Mouse (Mus musculus) C2C12 (cell line): ENCODE measurements around the gene Hoxb3.

Experiments
- CEBPB ChIP-seq: IDR thresholded peaks from one replicate; pipeline ENCODE4 v1.6.1; 2011; ENCODE audit warnings: low read depth, mild to moderate bottlenecking, control low read depth, moderate library complexity
- CTCF ChIP-seq: IDR thresholded peaks from one replicate; pipeline ENCODE4 v1.5.1; 2011; ENCODE audit not compliant: control insufficient read depth, insufficient read depth, insufficient read length
- MAX ChIP-seq: IDR thresholded peaks from one replicate; pipeline ENCODE4 v1.6.1; 2011; ENCODE audit warnings: mild to moderate bottlenecking, control low read depth
- MYOG ChIP-seq: IDR thresholded peaks from one replicate; pipeline ENCODE4 v1.6.1; 2011; ENCODE audit not compliant: control insufficient read depth, insufficient read length; ENCODE audit errors: extremely low read depth
- USF1 ChIP-seq: IDR thresholded peaks from one replicate; pipeline ENCODE4 v1.6.1; 2011; ENCODE audit warnings: low read depth, mild to moderate bottlenecking, control low read depth, moderate library complexity

GRCm38 (mm10) chr11:96332105-96332504 is 9.0 kb downstream of the Hoxb3 start:
- no peak for TF ChIP-seq MYOG
- no peak for TF ChIP-seq CTCF
- TF ChIP-seq CEBPB: no peak
- TF ChIP-seq USF1: no peak
- no peak for TF ChIP-seq MAX
